Mouse (Mus musculus) T-helper 17 cell (primary cell): ENCODE results near the gene Grm1.

ENCODE experiments used
- in situ Hi-C, 2 experiments: fragments of 300-600 bp; cut with MboI, MseI; formaldehyde crosslinking; loops; 1 replicate in 1 of 2; 2 replicates in 1 of 2; pipeline ENCODE4 v1.15.1; 2025; ENCODE audit warnings: high pct_unique_total_duplicates in 2 of 2

Grm1 gene

DNA sequence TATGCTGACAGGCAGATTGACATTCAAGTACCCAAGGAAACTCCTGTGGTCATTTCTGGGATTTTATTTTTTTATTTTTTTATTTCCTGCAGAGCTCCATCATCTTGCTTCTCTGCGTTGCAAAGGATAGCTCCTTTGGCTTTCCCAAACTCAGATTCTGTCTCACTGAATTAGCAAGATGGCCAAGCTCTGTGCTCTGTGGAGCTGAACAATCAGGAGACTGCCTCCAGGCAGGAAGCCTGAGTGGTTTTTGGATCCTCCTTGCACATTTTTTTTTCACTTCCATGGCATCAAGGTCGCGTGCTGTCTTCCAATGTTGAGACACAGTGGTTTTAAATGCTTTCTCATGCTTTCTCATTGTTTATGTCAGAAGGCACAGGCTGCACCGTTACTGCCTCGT, 347.6 kb downstream of the Grm1 start:
- in situ Hi-C loops = no loop called here

DNA sequence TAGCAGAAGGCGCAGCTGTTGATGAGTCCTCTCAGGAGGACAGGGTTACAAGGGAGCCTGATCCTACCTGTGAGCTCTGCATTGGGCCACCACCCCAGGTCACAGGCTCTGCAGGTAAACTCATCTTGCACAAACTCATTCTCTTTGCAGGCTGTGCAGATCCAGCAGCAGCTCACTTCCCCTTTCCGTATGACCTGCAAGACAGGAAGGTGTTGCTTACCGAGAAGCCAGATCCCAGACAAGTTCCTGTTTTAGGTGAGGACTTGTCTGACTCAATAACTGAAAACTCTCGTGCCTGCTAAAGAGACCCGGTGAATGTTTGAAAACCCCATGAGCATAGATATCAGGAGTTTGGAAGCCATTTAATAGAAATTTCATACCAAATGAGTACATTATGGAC, 349.1 kb downstream of the Grm1 start:
- in situ Hi-C loops = no loop called here

DNA sequence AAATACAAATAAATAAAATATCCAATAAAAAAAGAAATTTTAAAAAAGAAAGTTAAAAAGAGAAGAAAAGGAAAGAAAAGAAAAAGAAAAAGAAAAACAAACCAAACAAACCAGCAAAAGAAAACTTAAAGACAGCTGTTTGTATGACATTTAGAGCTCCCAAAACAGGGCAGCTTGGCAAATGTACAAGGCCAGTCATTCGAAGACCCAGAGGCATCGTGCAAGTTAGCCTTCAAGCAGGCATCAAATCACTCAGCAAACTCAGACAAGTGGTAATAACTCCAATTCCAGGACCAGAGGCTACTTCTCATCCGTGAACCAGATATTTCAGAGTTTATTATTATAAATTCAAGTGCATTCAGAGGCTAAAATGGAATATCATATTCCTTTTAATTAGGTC, 355.7 kb downstream of the Grm1 start:
- in situ Hi-C loops = no loop called here

DNA sequence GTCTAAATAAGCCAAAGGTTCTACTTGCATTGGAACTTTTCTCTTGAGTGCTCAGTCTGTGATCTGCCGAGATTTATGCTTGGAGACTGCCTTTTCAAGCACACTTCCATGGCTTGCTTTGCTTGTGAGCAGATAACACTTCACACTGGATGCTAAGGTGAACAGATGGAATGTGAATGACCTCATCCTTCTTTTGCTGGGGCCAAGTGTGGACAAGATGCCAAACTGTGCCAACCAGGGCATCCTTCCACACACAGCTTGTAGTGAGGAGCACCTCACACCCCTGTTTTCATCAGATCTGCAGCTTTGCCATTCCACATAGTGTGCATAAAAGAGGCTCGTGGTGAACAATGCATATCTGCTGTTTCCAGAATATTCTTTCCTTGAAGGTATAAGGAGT, 371.3 kb downstream of the Grm1 start:
- in situ Hi-C loops = no loop called here

DNA sequence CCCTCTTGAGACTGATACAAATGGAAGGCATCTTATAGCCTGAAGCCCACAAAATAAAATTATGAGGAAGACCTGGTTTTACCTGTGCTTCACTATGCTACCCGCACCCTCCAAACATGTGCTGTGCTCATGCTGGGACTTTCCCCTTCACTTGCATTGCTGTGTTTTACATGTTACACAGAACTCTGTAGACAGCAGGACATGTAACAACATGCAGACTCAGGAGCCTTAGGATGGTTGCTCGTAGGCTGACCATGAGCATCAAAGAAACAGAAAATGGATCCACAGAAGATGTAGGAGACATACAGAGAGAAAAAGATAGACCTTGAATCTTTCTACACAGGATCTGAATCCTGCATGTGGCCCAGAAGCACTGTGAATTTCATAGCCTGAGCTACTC, 371.8 kb downstream of the Grm1 start:
- in situ Hi-C loops = no loop called here

DNA sequence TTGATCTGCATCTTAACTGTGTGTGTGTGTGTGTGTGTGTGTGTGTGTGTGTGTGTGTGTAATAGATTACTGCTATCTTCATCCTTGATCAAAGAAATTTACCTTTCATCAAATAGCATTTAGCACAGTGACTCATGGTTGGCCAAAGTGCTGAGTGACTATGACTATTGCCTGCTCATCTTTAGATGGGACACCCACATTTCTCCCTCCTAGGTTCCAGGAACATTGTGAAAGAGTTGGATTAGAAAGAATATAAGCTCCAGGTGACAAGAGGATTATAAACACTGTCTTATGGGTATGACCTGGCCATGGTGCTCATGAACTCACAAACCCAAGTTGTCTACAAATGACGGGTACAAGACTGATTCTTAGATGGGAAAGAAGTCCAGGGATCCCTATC, 374.1 kb downstream of the Grm1 start:
- in situ Hi-C loops = no loop called here

DNA sequence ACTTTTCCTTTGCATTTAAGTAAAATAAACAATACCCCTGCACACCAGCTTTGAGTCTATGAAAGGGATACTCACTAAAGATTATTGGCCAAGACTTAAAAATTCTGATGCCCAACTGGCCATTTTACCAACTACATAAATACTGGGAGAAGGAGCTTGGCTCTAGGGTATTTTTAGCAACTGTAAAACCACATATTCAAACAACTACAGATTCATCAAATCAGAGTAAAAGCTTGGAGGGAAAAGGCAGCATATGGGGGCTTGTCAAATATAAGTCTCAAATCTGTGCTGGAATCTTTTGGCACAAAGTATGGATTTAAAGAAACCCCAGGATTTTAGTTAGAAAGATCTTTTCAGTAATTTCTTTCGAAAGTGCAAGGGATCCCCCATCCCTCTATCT, 380.8 kb downstream of the Grm1 start:
- in situ Hi-C loops = no loop called here

DNA sequence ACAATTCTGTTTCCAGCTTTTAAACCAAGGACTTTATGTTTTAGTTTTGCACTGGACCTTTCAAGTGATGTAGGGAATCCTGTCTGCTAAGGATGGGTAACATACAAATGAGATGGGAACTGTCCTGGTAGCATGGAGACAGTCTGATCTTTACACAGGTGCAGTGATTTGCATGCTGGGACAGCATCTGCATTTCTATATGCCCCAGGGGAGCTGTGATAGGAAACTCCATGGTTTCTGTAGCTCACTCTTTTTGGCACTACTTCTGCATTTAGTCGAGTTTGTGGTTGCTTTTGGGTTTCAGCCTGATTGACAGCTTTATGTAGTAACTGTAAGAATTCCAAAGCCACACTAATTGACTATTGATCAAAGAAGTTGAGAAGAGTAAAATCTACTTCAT, 381.3 kb downstream of the Grm1 start:
- in situ Hi-C loops = no loop called here

DNA sequence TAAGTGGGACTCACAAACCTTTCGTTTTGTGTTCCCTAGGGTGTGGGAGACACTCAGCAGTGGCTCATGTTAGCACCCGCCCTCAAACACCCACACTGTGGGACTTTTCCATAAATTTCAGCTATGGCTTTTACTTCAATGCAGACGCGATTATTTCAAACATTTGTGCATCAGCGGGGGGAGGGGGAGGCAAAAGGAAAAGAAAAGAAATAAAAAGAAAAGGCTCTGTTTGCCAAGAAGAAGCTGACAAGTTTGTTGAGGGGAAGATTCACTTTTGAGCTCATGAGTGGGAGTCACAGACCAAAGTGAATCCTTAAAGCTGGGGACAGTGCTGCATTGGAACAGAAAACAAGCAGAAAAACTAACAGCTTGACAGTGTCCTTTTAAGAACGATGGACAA, 384.7 kb downstream of the Grm1 start:
- in situ Hi-C loops = no loop called here

DNA sequence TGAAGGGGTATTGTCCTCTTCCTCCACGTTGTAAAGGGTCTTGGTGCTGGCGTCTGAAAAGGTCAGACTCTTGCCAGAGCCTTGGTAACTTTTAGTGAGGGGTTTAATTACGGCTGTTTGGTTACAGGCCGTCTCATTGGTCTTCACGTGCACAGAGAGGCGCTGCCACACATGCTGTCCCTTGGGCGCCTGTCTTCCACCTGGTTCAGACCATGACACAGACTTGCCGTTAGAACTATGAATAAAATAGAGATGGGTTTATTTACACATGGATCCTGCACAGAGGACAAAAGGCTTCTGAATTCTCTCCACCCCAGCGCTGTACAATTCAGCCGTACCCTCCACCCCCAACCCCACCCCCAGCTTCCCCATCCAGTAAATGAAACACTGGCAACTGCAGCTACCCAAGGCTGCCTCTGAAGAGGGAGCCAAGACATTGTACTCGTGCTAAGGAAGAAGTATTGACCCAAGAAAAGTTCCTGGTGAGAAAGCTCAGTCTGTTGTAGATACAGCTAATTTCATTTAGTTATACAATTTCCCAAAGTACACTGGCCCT, 392.4 kb downstream of the Grm1 start:
- in situ Hi-C loops = no loop called here

DNA sequence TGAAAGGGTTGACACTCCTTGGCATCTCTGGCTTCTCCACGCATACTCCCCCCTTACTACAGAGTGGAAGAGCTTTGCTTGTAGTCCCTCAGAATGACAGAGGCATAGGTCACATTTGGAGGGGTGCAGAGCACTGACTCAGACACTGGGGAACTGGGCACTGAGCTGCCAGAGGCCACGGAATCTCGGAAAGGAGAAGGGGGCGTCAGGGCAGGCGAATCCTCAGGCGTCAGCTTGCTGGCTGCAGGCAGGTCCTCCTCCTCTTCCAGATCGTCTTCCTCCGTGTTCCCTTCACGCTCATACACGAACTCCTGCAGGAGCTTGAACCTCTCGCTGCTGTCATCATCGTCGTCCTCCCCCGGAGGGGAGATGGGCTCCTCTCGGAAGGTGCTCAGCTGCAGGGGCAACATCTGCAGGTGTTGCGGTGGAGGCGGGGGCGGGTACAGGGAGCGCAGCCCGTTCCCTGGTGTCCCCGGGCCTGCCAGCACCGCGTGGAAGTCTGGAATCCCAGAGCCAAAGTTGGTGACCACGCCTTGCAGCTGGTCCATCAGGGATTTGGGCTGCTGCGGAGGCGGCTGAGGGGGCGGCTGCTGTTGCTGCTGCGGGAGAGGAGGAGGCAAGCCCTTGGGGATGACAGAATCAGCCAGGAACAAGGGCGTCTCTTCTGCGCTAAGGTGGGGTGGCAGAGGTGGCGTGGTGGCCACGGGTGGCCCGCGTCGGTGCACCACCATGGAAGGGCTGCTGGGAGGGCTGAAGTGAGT, 393.1 kb downstream of the Grm1 start:
- in situ Hi-C loops = no loop called here

DNA sequence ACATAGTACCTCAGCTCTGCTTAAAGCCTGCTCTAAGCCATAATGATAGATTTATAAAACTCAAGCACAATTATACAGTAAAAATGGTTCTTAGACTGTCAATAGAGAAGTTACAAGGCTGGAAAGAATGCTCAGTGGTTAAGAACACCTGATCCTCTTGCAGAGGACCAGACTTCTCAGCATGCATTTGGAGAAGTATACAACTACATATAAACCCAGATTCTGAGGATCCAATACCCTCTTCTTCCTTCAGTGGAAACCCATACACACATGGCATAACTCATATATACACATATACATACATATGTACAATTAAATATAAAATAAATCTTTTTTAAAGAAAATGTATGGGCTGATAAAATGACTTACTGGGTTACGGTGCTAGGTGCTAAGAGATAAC, 401.1 kb downstream of the Grm1 start, which contains the start of gene Gm10944:
Gene Gm10944 (plus strand): TSS at position 301 of the 400 bp plus-strand sequence.
- in situ Hi-C loops = no loop called here

DNA sequence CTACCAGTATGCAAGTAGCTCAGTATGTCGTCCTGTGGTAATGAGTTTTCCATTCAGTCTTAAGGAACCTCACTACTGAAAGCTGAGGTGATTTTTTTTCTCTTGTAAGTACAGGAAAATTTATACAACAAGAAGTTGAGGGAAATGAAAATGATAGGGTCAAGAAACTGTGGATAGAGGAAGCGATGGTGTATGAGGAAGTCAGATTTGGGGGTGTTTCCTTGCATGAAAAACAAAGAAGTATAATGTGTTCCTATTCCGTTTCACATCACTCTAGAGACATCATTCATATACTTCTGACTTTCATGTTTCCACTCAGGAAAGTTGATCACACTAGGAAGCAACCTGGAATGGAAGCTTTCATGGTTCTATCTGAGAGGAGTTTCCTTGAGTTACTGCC, 422.2 kb downstream of the Grm1 start:
- in situ Hi-C loops = no loop called here

DNA sequence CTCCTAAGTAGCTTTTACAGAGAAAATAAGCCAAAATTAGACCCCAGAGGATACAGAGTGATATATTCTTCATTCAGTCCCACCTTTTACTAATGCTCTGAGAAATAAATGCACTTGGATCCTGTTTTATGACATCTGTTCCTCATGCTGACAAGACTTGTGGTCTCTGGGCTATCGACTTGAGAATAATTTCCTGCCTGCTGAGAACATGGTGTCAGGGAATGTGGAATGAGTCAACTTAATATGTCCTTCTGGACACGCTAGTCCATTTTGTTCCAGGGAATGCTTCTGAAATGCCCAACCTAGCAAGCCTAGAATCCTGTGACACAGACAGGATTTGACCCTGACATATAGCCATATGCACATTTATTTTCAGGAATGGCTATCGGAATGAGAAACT, 423.0 kb downstream of the Grm1 start:
- in situ Hi-C loops = no loop called here

DNA sequence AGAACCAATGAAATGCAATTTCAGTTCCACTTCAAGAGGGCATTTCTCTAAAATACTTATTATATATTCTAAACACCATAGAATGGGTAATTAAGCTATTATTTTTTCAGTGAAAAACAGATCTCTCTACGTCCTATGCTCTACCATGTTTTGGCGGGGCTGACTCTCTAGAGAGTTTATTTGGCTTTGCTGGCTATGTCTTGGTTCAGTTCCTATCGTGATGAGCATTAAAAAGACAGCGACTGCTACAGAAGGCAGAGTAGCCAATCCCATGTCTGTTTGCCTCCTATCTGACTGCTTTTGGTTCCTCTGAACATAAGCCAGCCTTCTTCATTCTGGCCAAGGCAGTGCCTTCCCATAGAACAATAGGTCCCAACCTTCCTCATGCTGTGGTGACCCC, 425.5 kb downstream of the Grm1 start:
- in situ Hi-C loops = no loop called here

DNA sequence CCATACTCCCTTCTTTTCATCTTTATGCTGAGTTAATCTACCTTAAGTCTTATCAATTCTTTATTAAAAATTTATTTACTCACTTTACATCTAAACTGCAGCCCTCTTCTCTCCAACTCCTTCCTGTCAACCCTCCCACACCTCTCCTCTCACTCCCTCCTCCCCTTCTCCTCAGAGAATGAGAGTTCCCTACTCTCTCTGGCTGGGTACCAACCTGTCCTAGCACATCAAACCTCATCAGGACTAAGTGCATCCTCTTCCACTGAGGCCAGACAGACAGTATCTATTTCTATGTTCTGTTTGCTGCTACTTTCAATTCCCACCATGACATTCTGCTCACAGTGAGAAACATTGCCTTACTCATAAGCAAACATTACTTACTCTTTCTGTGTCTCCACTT, 426.2 kb downstream of the Grm1 start:
- in situ Hi-C loops = no loop called here
